Mouse (Mus musculus): ENCODE measurements around the gene Hivep3.

GRCm38 (mm10) chr4:119828386-119828785, 94.8 kb downstream of the Hivep3 start:
- TF ChIP-seq CTCF (IDR thresholded peaks at IDR 0.05; ENCODE audit: low read depth, low read length) (no peak), POLR2A (IDR thresholded peaks at IDR 0.05; ENCODE audit: extremely low read depth, insufficient read depth, low read length) (no peak)
